Mouse (Mus musculus) kidney, postnatal 10 days (tissue): ENCODE measurements at regions not wholly inside any gene's neighbourhood (a gene's known extent, or its start where the extent isn't known, plus 50 kb on each side); places are given as distances from the start of the nearest gene placed in this dataset.

Experiments
- DNase-seq: peaks from one replicate; pipeline ENCODE4 v3.0.0; 2021; ENCODE audit warnings: mixed read lengths

- peak; percentile 44 for DNase-seq
Observed at GRCm38 (mm10) chr19:54248256-54248936, 204.4 kb downstream of the Adra2a start.

- no peak for DNase-seq
Observed at GRCm38 (mm10) chr19:54252145-54252664, 208.3 kb downstream of the Adra2a start.

- no peak for DNase-seq
Observed at GRCm38 (mm10) chr19:54257889-54258288, 213.9 kb downstream of the Adra2a start.

- no peak for DNase-seq
Observed at GRCm38 (mm10) chr19:54259175-54259574, 215.2 kb downstream of the Adra2a start.

- DNase-seq = no peak
Observed at GRCm38 (mm10) chr19:54277368-54277767, 233.4 kb downstream of the Adra2a start.

GRCm38 (mm10) chr19:54285481-54285880 lies 241.5 kb downstream of the Adra2a start:
- DNase-seq = no peak

GRCm38 (mm10) chr19:54297663-54298388 lies 253.9 kb downstream of the Adra2a start:
- DNase-seq = no peak

- DNase-seq = no peak
Observed at GRCm38 (mm10) chr19:54311289-54311688, 267.3 kb downstream of the Adra2a start.

- DNase-seq = no peak
Observed at GRCm38 (mm10) chr19:54311723-54312122, 267.8 kb downstream of the Adra2a start.

GRCm38 (mm10) chr19:54323276-54323675 lies 279.3 kb downstream of the Adra2a start:
- peak; percentile 6 for DNase-seq

GRCm38 (mm10) chr19:54324991-54325390 lies 281.0 kb downstream of the Adra2a start:
- DNase-seq = no peak

- no peak for DNase-seq
Observed at GRCm38 (mm10) chr19:54332140-54332539, 288.2 kb downstream of the Adra2a start.

GRCm38 (mm10) chr19:54340778-54341291 lies 296.9 kb downstream of the Adra2a start:
- no peak for DNase-seq

- no peak for DNase-seq
Observed at GRCm38 (mm10) chr19:54359731-54360130, 315.8 kb downstream of the Adra2a start.

- no peak for DNase-seq
Observed at GRCm38 (mm10) chr19:54360660-54361059, 316.7 kb downstream of the Adra2a start.

GRCm38 (mm10) chr19:54385101-54385500 lies 341.1 kb downstream of the Adra2a start:
- no peak for DNase-seq

GRCm38 (mm10) chr19:54391406-54391805 lies 347.5 kb downstream of the Adra2a start:
- DNase-seq = no peak

- peak; percentile 10 for DNase-seq
Observed at GRCm38 (mm10) chr19:54399651-54400050, 355.7 kb downstream of the Adra2a start.

GRCm38 (mm10) chr19:54407904-54408303 lies 364.0 kb downstream of the Adra2a start:
- no peak for DNase-seq

GRCm38 (mm10) chr19:54429062-54429461 lies 385.1 kb downstream of the Adra2a start:
- no peak for DNase-seq

- DNase-seq = no peak
Observed at GRCm38 (mm10) chr19:54440713-54441112, 396.8 kb downstream of the Adra2a start.

- DNase-seq = no peak
Observed at GRCm38 (mm10) chr19:54460426-54461170, 416.6 kb downstream of the Adra2a start.

- no peak for DNase-seq
Observed at GRCm38 (mm10) chr19:54462480-54462879, 418.5 kb downstream of the Adra2a start.
